Mouse (Mus musculus): ENCODE data around the gene Prss45. TPM values are rescaled to one million over a fixed set of nuclear protein-coding genes. Genes with fewer than 3 reads are reported as not detected.
"Not testable (repeated sequence)": the region's sequence is repeated elsewhere in the genome, so short reads cannot be mapped to it uniquely, and the experiment has no call there.

The Prss45 gene
- under 1 TPM; 0.38 to 0.49 TPM for total RNA-seq (2021)
- long read RNA-seq, experiment 1: 0 reads
- long read RNA-seq, experiment 2: 0 reads

DNA sequence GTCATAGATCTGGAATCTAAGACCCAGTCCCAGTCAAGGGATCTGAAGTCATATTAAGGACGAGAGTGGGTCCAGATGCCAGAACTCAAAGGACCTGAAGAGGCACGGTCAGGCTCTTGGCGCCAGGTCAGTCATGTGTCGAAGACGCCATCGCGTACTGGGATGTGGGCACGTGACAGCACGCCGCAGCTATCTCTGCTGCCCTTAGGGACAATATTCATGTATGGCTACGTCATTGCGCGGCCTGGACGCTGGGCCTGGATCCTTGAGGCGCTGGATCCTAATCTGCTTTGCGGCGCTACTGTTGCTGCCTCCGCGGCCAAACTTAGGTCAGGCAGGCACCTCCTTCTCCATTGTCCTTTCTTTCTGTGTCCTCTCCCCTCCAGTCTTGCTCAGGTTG is at the start of gene Prss45:
Prss45 (plus strand) TSS at position 178 of the 400 bp plus-strand sequence.
- no peak within 1 kb of the TSS for H3K27ac ChIP-seq
- intact Hi-C loops (cut with DNase I): no loop called here
- TF ChIP-seq CTCF (IDR thresholded peaks at IDR 0.05): no peak

DNA sequence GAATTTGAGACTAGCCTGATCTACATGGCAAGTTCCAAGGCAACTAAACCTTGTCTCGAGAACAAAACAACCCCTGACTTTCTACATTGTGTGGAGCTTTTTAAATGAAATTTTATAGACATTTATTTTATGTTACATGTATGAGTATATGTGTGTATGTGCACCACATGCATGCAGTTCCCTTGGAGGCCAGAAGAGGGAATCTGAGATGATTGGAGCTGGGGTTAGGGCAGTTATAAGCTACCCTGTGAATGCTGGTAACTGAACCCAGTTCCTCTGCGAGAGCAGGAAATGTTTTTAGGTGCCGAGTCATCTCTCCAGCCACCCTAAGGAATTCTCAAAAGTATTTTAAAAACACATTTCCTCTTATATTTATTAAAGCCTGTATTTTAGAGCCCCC is 46.2 kb upstream of the Prss45 start:
- Histone ChIP-seq H3K27ac (no peak overlapping the region), H3K4me3 (no peak overlapping the region)
- no peak for DNase-seq (ENCODE audit: extremely low spot score in 1 of 2, low spot score in 2 of 2)
- intact Hi-C loops (cut with DNase I): no loop called here
- TF ChIP-seq CTCF (IDR thresholded peaks at IDR 0.05): peak; percentile 1; the same call in 1 of the 2 replicates

More for the DNA sequence above, at the start of gene Prss45:
- no peak within 1 kb of the TSS for H3K4me3 ChIP-seq
- no peak for DNase-seq (ENCODE audit: extremely low spot score in 1 of 2, low spot score in 2 of 2)

DNA sequence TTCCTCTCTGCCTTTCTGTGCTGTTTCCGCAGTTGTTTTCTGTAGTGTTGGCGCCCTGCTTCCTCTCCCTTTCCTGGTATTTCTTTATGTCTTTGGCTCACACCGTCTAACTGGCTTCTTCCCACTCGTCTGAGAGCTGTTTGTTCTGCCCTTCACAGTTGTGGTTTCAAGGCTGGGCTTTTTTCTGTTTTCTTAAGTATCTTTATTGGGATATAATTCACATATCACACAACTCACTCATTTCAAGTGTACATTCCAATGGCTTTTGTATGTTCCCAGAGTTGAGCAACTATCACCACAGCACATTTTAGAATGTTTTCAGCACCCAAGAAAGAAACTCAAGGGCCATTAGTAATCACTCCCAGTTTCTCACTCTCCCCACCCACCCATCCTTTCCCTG is 43.9 kb upstream of the Prss45 start:
- intact Hi-C loops (cut with DNase I): no loop called here
- no peak for DNase-seq (ENCODE audit: extremely low spot score in 1 of 2, low spot score in 2 of 2)
- Histone ChIP-seq H3K27ac (no peak overlapping the region), H3K4me3 (no peak overlapping the region)
- TF ChIP-seq CTCF (IDR thresholded peaks at IDR 0.05): no peak

DNA sequence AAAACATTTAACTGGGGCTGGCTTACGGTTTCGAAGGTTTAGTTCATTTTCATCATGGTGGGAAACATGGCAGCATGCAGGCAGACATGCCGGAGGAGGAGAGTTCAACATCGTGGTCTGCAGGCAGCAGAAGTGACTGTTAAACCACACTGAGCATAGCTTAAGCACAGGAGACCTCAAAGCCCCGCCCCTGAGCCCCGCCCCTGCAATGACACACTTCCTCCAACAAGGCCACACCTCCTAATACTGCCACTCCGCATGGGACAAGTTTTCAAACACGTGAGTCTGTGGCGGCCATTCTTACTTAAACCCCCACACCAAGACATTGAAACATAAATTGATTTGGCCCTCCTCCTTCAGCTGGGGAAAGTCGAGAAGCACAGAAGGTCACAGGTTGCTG is 37.4 kb upstream of the Prss45 start:
- H3K4me3 ChIP-seq: no peak overlapping the region
- DNase-seq (ENCODE audit: extremely low spot score in 1 of 2, low spot score in 2 of 2): no peak
- intact Hi-C loops (cut with DNase I): no loop called here
- H3K27ac ChIP-seq: no peak overlapping the region
- no peak for TF ChIP-seq CTCF (IDR thresholded peaks at IDR 0.05)

DNA sequence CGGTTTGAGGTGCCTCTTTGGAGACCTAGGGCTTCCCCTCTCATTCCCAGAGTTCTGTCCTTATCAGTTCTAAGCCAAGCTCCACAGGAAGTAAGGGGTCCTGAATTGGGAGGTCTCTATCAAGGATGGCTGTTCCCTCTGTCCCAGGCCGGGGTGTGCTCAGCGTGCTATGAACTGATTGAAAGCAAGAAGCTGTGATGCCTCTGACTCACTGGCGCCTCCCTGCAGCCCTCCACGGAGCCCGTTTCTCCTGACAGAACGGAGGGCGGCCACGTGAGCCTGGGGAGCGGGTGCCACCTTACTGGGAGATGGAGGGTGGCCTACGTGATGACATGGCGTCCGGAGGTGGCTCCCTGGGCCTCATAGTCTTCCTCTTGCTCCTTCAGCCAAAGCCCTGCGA is 36.5 kb upstream of the Prss45 start, which contains the start of gene Prss42:
Prss42 (plus strand) TSS at position 301 of the 400 bp plus-strand sequence.
- intact Hi-C loops (cut with DNase I): no loop called here
- no peak for TF ChIP-seq CTCF (IDR thresholded peaks at IDR 0.05)
- no peak for DNase-seq (ENCODE audit: extremely low spot score in 1 of 2, low spot score in 2 of 2)
- Histone ChIP-seq H3K4me3 (no peak within 1 kb of the TSS), H3K27ac (no peak within 1 kb of the TSS)

DNA sequence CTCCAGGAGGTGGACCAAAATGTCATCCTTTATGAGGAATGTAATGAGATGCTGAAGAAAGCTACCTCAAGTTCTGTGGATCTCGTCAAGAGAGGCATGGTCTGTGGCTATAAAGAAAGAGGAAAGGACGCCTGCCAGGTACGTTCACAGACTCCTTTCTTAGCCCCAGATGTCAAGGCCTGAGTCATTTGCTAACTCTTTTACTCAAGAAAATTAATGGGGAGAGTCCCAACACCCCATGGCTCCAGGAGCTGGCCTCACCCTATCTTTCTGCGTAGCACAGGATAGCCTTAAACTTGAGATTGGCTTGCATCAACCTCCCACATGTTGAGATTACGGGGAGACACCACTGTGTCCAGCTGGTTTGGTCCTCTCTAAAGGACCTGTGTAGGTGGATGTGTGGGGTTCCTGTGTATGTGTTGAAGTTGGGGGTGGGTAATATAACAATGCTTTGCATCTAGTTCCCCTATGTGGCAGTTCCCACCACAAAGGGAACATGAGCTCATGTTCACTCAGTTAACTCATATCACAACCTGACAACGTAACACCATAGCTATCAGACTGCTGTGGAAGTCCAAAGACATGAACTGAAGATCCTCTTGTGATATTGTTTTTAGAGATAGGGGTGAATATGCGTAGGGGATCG is 33.4 kb upstream of the Prss45 start:
- intact Hi-C loops (cut with DNase I): no loop called here
- Histone ChIP-seq H3K4me3 (no peak overlapping the region), H3K27ac (no peak overlapping the region)
- TF ChIP-seq CTCF (IDR thresholded peaks at IDR 0.05): no peak
- no peak for DNase-seq (ENCODE audit: extremely low spot score in 1 of 2, low spot score in 2 of 2)

DNA sequence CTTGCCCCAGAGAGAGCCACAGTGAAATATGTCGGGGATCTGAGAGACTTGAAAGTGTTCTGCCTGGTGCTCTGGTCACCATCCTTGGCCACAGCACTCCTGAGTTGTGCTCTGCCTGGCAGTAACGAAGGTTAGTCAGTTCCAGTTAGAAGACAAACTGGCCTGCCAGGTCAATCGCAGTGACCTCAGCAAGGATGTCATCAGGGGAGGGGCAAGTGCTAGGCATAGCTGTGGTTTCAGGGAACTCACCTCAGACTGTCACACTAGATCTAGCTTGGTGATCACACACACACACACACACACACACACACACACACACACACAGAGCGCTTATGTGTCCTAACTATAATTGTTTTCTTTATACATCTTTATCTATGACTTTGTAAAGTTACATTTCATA is 31.1 kb upstream of the Prss45 start:
- intact Hi-C loops (cut with DNase I): no loop called here
- H3K4me3 ChIP-seq: no peak overlapping the region
- no peak for DNase-seq (ENCODE audit: extremely low spot score in 1 of 2, low spot score in 2 of 2)
- TF ChIP-seq CTCF (IDR thresholded peaks at IDR 0.05): no peak
- H3K27ac ChIP-seq: no peak overlapping the region

DNA sequence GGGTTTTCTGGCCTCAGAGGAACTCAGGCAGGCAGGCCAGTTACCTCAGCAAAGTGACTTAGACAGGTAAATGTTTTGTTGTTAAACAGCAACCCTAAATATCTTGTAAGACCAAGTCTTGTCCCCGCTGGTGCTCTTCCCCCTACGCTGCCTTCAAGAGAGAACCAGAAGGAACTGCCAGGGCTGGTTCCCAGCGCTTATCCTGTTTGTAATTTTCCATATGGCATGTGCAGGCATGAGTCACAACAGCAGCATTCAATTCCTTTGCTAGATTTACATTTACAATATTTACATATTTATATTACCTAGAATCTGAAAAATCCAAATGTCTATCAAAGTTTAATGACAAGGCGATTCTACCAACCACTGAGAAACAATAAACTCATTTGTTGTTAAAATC is 24.3 kb upstream of the Prss45 start:
- TF ChIP-seq CTCF (IDR thresholded peaks at IDR 0.05): no peak
- no peak for DNase-seq (ENCODE audit: extremely low spot score in 1 of 2, low spot score in 2 of 2)
- no peak overlapping the region for H3K27ac ChIP-seq
- intact Hi-C loops (cut with DNase I): no loop called here
- H3K4me3 ChIP-seq: no peak overlapping the region

DNA sequence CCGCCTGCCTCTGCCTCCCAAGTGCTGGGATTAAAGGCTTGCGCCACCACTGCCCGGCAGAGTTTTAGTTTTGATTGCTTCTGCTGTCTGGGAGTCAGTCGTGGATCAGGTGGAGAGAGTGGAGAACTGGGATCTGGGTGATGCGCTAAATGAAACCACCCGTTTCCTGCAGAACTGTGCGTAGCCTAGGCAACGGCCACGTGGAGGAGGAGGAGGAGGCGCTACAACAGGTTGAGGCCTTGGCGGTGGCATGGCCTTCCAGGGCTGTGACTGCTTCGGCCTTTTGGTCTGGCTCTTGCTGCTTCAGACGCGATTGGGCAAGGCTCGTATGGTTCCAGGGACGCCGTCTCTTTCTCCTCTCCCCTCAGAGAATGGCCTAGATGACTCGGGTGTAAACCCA is 20.6 kb upstream of the Prss45 start, which contains the start of gene Prss44:
Prss44 (plus strand) TSS at position 206 of the 400 bp plus-strand sequence.
- H3K4me3 ChIP-seq: no peak within 1 kb of the TSS
- H3K27ac ChIP-seq: no peak within 1 kb of the TSS
- TF ChIP-seq CTCF (IDR thresholded peaks at IDR 0.05): no peak
- no peak for DNase-seq (ENCODE audit: extremely low spot score in 1 of 2, low spot score in 2 of 2)
- intact Hi-C loops (cut with DNase I): no loop called here

DNA sequence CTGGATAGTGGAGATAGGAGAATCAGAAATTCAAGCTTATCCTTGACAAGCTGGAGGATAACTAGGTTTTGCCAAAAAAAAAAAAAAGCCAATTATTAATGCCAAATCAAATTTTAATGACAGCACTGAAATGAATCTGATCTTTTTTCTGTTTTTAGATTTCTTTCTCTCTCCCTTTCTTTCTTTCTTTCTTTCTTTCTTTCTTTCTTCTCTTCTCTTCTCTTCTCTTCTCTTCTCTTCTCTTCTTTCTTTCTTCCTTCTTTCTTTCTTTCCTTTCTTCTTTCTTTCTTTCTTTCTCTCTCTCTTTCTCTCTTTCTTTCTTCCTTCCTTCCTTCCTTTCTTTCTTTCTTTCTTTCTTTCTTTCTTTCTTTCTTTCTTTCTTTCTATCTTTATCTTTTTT is 13.8 kb upstream of the Prss45 start:
- intact Hi-C loops (cut with DNase I); H3K27ac ChIP-seq; H3K4me3 ChIP-seq; DNase-seq (ENCODE audit: extremely low spot score in 1 of 2, low spot score in 2 of 2): not testable (repeated sequence)

DNA sequence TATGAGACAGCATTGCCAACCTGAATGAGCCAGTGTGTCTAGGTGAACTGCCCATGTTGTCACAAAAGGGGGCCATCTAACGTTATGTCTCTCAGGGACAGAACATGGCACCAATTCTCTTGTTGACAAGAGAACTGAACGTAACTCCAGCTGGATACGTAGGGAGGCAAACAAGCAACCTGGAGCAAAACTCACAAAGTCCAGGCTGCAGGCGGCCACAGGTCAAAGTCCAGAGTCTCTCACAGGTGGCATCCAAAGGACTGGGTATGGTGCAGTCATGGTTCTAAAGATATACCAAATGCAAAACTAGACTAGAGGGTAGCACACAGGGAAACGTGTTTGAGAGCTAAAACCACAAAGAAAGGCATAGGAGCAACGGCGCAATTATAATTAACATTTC is 13.0 kb upstream of the Prss45 start:
- intact Hi-C loops (cut with DNase I): no loop called here
- no peak for DNase-seq (ENCODE audit: extremely low spot score in 1 of 2, low spot score in 2 of 2)
- H3K27ac ChIP-seq: no peak overlapping the region
- no peak overlapping the region for H3K4me3 ChIP-seq
- TF ChIP-seq CTCF (IDR thresholded peaks at IDR 0.05): no peak

DNA sequence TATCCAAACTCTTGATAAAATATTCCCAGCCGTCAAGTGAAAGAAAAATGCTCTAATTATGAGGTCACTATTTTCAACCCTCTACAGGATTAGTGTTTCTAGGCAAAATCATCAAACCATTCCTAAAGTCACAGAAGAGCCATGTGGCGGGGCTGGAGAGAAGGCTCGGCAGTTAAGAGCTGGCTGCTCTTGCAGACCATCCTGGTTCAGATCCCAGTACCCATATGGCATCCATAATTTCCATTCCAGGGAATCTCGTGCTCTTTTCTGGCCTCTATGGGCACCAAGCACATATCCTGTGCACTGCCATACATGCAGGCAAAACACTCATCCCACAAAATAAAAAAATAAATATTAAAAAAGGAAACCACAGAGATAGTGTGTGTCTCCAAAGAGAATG is 9.0 kb upstream of the Prss45 start:
- intact Hi-C loops (cut with DNase I): no loop called here
- no peak for TF ChIP-seq CTCF (IDR thresholded peaks at IDR 0.05)
- DNase-seq (ENCODE audit: extremely low spot score in 1 of 2, low spot score in 2 of 2): no peak
- H3K4me3 ChIP-seq: no peak overlapping the region
- H3K27ac ChIP-seq: no peak overlapping the region

DNA sequence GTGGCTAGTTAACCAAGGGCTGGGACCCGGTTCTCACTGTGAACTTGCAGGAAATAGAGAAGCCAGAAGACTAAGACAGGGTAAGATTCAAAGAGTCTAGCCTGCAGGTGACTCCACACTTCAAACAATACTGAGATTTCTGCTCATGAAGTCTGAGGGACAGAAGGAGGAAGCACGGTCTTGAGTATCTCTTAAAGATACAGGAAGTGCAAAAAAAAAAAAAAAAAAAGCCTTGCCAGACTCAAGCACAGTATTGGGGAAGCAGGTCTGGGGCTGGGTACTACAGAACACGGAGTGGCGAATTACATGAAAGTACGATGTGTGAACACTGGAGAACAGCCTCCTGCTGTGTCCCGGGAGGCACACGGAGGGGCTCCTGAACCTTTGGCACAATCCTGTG is 8.6 kb upstream of the Prss45 start:
- intact Hi-C loops (cut with DNase I): no loop called here
- H3K27ac ChIP-seq: no peak overlapping the region
- no peak for TF ChIP-seq CTCF (IDR thresholded peaks at IDR 0.05)
- DNase-seq (ENCODE audit: extremely low spot score in 1 of 2, low spot score in 2 of 2): no peak
- H3K4me3 ChIP-seq: no peak overlapping the region

Measured in left cerebral cortex, adult 2 months (tissue).